Mouse (Mus musculus): ENCODE data around the gene Trim7. TPM values are rescaled to one million over a fixed set of nuclear protein-coding genes. Genes with fewer than 3 reads are reported as not detected.

Trim7 gene
- polyA plus RNA-seq, 1 experiment from 2014 or later: 5.8 TPM

- Histone ChIP-seq H3K4me3 (replicated peaks) (no peak overlapping the region), H3K27me3 (peaks cover 14% of the 10 kb centered on the region), H3K9me3 (replicated peaks) (no peaks in the 10 kb centered on the region), H3K4me2 (replicated peaks) (no peak overlapping the region), H3K36me3 (no peaks in the 10 kb centered on the region), H3K27ac (replicated peaks) (no peak overlapping the region), H3K9ac (no peak overlapping the region), H3K4me1 (peaks cover 11% of the 10 kb centered on the region; the same call in 1 of the 2 replicates)
- ATAC-seq (ENCODE audit: insufficient number of reproducible peaks, low FRiP score, low TSS enrichment, low read depth): no peak
- 50% methylated on average over 6 of the region's 6 CpGs for WGBS
Measured at GRCm38 (mm10) chr11:48827926-48828325, 2.0 kb downstream of the Trim7 start.

- ATAC-seq (ENCODE audit: insufficient number of reproducible peaks, low FRiP score, low TSS enrichment, low read depth): no peak
Measured at GRCm38 (mm10) chr11:48830279-48830678, 4.3 kb downstream of the Trim7 start.

GRCm38 (mm10) chr11:48831273-48831672, 5.3 kb downstream of the Trim7 start:
- Histone ChIP-seq H3K27me3 (no peaks in the 10 kb centered on the region), H3K36me3 (no peaks in the 10 kb centered on the region), H3K4me1 (no peaks in the 10 kb centered on the region), H3K4me2 (replicated peaks) (no peak overlapping the region), H3K27ac (replicated peaks) (no peak overlapping the region), H3K4me3 (replicated peaks) (no peak overlapping the region), H3K9me3 (replicated peaks) (no peaks in the 10 kb centered on the region), H3K9ac (no peak overlapping the region)
- 83% methylated on average over 2 of the region's 2 CpGs for whole genome bisulfite sequencing
- no peak for ATAC-seq (ENCODE audit: insufficient number of reproducible peaks, low FRiP score, low TSS enrichment, low read depth)

More at GRCm38 (mm10) chr11:48830279-48830678, 4.3 kb downstream of the Trim7 start:
- Histone ChIP-seq H3K27me3 (no peaks in the 10 kb centered on the region), H3K9me3 (replicated peaks) (no peaks in the 10 kb centered on the region), H3K4me2 (replicated peaks) (no peak overlapping the region), H3K9ac (no peak overlapping the region), H3K4me3 (replicated peaks) (no peak overlapping the region), H3K36me3 (no peaks in the 10 kb centered on the region), H3K27ac (replicated peaks) (no peak overlapping the region), H3K4me1 (no peaks in the 10 kb centered on the region)
- 57% methylated on average over 2 of the region's 2 CpGs for WGBS

DNA sequence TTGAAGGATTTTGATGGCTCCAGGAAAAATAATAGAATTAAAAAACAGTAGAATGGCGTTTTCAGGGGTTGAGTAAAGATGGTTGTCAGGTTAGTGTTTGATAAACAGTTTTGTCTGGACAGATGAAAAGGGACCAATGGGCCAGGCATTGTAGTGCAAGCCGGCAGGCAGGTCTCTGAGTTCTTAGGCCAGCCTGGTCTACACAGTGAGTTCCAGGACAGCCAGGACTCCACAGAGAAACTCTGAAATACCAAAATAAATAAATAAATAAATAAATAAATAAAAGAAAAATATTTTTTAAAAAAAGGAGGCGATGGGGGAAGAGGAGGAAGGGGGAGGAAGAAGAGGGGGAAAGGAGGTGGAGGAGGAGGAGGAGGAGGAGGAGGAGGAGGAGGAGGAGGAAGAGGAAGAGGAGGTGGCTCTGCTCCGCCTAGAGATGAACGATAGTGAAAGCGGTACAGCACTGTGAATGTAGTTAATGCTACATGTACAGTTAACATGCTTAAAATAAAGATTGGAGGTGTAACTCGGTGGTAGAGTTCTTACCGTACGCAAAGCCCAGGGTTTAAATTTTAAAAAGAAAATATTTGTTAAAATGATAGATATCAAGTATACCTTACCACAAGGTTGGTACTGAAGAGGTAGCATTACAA, 7.3 kb downstream of the Trim7 start:
- Histone ChIP-seq H3K4me3 (replicated peaks) (peak overlapping the region; percentile 60), H3K9me3 (replicated peaks) (no peaks in the 10 kb centered on the region), H3K4me1 (peaks cover 8% of the 10 kb centered on the region), H3K36me3 (no peaks in the 10 kb centered on the region), H3K27me3 (no peaks in the 10 kb centered on the region; the same call in 1 of the 2 replicates), H3K9ac (no peak overlapping the region), H3K4me2 (replicated peaks) (peak overlapping the region; percentile 50), H3K27ac (replicated peaks) (no peak overlapping the region)
- ATAC-seq (ENCODE audit: insufficient number of reproducible peaks, low FRiP score, low TSS enrichment, low read depth): no peak
- WGBS: 31% methylated on average over 9 of the region's 9 CpGs

GRCm38 (mm10) chr11:48833731-48834639, 8.0 kb downstream of the Trim7 start:
- peak; percentile 88 for ATAC-seq (ENCODE audit: insufficient number of reproducible peaks, low FRiP score, low TSS enrichment, low read depth)
- WGBS: under 1% methylated on average over 30 of the region's 30 CpGs
- Histone ChIP-seq H3K4me3 (replicated peaks) (peak overlapping the region; percentile 60), H3K9ac (peak overlapping the region; percentile 48), H3K4me1 (peaks cover 13% of the 10 kb centered on the region), H3K4me2 (replicated peaks) (peak overlapping the region; percentile 50), H3K27ac (replicated peaks) (peak overlapping the region; percentile 82), H3K36me3 (no peaks in the 10 kb centered on the region), H3K9me3 (replicated peaks) (no peaks in the 10 kb centered on the region), H3K27me3 (no peaks in the 10 kb centered on the region; the same call in 1 of the 2 replicates)

DNA sequence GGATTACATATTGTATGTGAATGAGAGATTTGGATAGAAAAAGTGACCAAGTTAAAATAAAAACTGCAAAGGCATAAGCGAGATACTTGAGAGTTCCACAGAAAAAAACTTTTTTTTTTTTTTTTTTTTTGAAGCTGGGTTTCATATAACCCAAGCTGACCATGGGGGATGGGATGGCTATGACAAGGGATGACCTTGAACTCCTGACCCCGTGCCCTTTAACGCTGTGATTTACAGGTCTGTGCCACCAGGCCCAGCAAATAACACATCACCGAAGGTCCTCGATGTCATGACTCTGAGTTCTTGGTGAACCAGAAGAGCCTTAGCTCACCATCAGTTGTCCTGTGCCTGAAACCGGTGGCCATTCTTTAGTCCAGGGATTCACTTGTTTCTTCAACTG, 10.0 kb downstream of the Trim7 start:
- no peaks in the 10 kb centered on the region for H3K9me3 ChIP-seq (replicated peaks)
- peaks cover 13% of the 10 kb centered on the region for H3K4me1 ChIP-seq
- ATAC-seq (ENCODE audit: insufficient number of reproducible peaks, low FRiP score, low TSS enrichment, low read depth): no peak
- H3K4me3 ChIP-seq (replicated peaks): no peak overlapping the region
- H3K27ac ChIP-seq (replicated peaks): no peak overlapping the region
- WGBS: 67% methylated on average over 6 of the region's 6 CpGs
- no peaks in the 10 kb centered on the region for H3K36me3 ChIP-seq
- H3K27me3 ChIP-seq: no peaks in the 10 kb centered on the region; the same call in 1 of the 2 replicates
- no peak overlapping the region for H3K4me2 ChIP-seq (replicated peaks)
- H3K9ac ChIP-seq: no peak overlapping the region

DNA sequence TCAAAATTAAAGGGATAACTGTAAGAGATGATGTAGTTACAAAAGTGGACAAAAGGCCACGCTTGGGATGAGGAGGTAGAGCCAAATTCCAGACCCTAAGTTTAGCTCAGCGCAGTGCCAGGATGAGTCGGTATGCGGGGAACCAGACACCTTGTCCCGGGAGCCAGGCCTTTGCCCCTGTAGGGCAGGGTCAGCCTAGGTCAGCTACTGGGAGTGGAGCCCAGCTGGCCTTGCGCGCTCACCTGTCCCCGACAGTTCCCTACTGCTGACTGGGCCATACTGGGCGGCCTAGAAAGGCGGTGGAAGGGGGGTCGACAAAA, 11.0 kb downstream of the Trim7 start:
- 15% methylated on average over 11 of the region's 11 CpGs for WGBS
- Histone ChIP-seq H3K9me3 (replicated peaks) (no peaks in the 10 kb centered on the region), H3K4me2 (replicated peaks) (peak overlapping the region; percentile 88), H3K36me3 (no peaks in the 10 kb centered on the region), H3K4me3 (replicated peaks) (peak overlapping the region; percentile 65), H3K27me3 (no peaks in the 10 kb centered on the region; the same call in 1 of the 2 replicates), H3K9ac (peak overlapping the region; percentile 31; the same call in 1 of the 2 replicates), H3K4me1 (peaks cover 13% of the 10 kb centered on the region), H3K27ac (replicated peaks) (no peak overlapping the region)
- no peak for ATAC-seq (ENCODE audit: insufficient number of reproducible peaks, low FRiP score, low TSS enrichment, low read depth)

DNA sequence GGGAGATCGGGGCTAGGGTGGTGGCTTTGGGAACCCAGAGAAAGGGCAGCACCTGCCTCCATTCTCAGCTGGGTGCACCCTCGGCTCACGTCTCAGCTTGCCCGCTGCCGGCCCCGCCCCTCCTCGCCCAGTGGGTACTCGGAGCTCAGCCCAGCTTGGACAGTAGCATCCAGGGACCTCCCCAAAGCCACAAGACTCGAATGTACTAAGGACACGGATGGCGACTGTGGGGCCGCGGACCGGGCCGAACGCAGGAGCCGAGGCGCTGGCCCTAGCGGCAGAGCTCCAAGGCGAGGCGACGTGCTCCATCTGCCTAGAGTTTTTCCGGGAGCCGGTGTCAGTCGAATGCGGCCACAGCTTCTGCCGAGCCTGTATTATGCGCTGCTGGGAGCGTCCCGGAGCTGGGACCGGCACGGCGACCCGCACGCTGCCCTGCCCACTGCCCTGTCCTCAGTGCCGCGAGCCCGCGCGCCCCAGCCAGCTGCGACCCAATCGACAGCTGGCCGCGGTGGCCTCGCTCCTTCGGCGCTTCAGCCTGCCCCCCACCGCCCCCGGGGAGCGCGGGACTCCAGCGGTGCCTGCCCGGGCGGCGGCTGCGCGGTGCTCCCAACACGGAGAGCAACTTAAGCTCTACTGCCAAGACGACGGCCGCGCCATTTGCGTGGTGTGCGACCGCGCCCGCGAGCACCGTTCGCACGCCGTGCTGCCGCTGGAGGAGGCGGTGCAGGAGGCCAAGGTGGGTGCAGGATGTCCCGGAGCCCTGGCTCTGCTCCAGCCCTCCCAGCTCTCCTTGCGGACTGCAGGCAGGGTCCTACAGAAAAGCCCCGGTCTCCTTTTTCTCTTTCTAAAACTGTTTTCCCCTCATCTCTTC, 11.6 kb downstream of the Trim7 start:
- H3K27ac ChIP-seq (replicated peaks): peak overlapping the region; percentile 39

GRCm38 (mm10) chr11:48838181-48838797, 12.3 kb downstream of the Trim7 start:
- Histone ChIP-seq H3K27me3 (no peaks in the 10 kb centered on the region; the same call in 1 of the 2 replicates), H3K4me1 (peaks cover 13% of the 10 kb centered on the region), H3K4me2 (replicated peaks) (peak overlapping the region; percentile 88), H3K9ac (peak overlapping the region; percentile 31), H3K36me3 (no peaks in the 10 kb centered on the region), H3K4me3 (replicated peaks) (peak overlapping the region; percentile 65), H3K27ac (replicated peaks) (peak overlapping the region; percentile 39), H3K9me3 (replicated peaks) (no peaks in the 10 kb centered on the region)
- 1% methylated on average over 16 of the region's 16 CpGs for WGBS
- no peak for ATAC-seq (ENCODE audit: insufficient number of reproducible peaks, low FRiP score, low TSS enrichment, low read depth)

More for the DNA sequence above, 11.6 kb downstream of the Trim7 start:
- H3K4me1 ChIP-seq: peaks cover 13% of the 10 kb centered on the region
- no peaks in the 10 kb centered on the region for H3K9me3 ChIP-seq (replicated peaks)
- H3K4me3 ChIP-seq (replicated peaks): peak overlapping the region; percentile 65
- H3K4me2 ChIP-seq (replicated peaks): peak overlapping the region; percentile 88
- ATAC-seq (ENCODE audit: insufficient number of reproducible peaks, low FRiP score, low TSS enrichment, low read depth): peak; percentile 22; the same call in 1 of the 2 replicates
- no peaks in the 10 kb centered on the region for H3K36me3 ChIP-seq
- no peaks in the 10 kb centered on the region; the same call in 1 of the 2 replicates for H3K27me3 ChIP-seq
- WGBS: under 1% methylated on average over 77 of the region's 77 CpGs
- H3K9ac ChIP-seq: peak overlapping the region; percentile 31

GRCm38 (mm10) chr11:48838879-48839680, 13.1 kb downstream of the Trim7 start:
- WGBS: 52% methylated on average over 10 of the region's 10 CpGs
- no peak for ATAC-seq (ENCODE audit: insufficient number of reproducible peaks, low FRiP score, low TSS enrichment, low read depth)
- 0 out of 2 replicates have a peak overlapping the region, but pooled peaks have one; percentile 22 for H3K27ac ChIP-seq (replicated peaks)

More at GRCm38 (mm10) chr11:48838879-48839680, 13.1 kb downstream of the Trim7 start:
- Histone ChIP-seq H3K4me3 (replicated peaks) (no peak overlapping the region; the same call in 1 of the 2 replicates), H3K9ac (no peak overlapping the region), H3K27me3 (no peaks in the 10 kb centered on the region; the same call in 1 of the 2 replicates), H3K9me3 (replicated peaks) (no peaks in the 10 kb centered on the region), H3K36me3 (no peaks in the 10 kb centered on the region), H3K4me2 (replicated peaks) (peak overlapping the region; percentile 88), H3K4me1 (peaks cover 13% of the 10 kb centered on the region)
